Mouse (Mus musculus) midbrain, embryonic 11.5 days (tissue): ENCODE results near the gene Gm38100. TPM values are rescaled to one million over a fixed set of nuclear protein-coding genes. Genes with fewer than 3 reads are reported as not detected.
A peak's percentile ranks its signal among the peaks of the same experiment; 100 is the strongest.

Source experiments
- ATAC-seq: fragments of 200-750 bp; cut with Nextera tagmentation; 2 replicates; pipeline ENCODE4 v1.8.0; 2017; ENCODE audit warnings: moderate TSS enrichment, moderate library complexity; ENCODE audit not compliant: low FRiP score
- DNase-seq: peaks from one replicate; pipeline ENCODE4 v3.0.0; 2015; ENCODE audit warnings: low spot score; ENCODE audit errors: missing footprints
- H3K27ac ChIP-seq: fragments of 300-500 bp; sonication (generic); 2 replicates; pipeline ENCODE4 v1.5.1; 2014; ENCODE audit warnings: low read depth, low read length
- H3K27me3 ChIP-seq: fragments of 300-500 bp; sonication (generic); 2 replicates; pipeline ENCODE4 v1.6.1; 2014; ENCODE audit warnings: mild to moderate bottlenecking, low read length, moderate library complexity, mixed read lengths; ENCODE audit not compliant: control insufficient read depth, insufficient read depth
- H3K36me3 ChIP-seq: fragments of 300-500 bp; sonication (generic); 2 replicates; pipeline ENCODE4 v1.6.1; 2014; ENCODE audit warnings: mild to moderate bottlenecking, low read length, moderate library complexity, mixed read lengths; ENCODE audit not compliant: control insufficient read depth, insufficient read depth
- H3K4me1 ChIP-seq: fragments of 300-500 bp; sonication (generic); 2 replicates; pipeline ENCODE4 v1.6.1; 2014; ENCODE audit warnings: low read length; ENCODE audit not compliant: control insufficient read depth, insufficient read depth
- H3K4me2 ChIP-seq: fragments of 300-500 bp; sonication (generic); 2 replicates; pipeline ENCODE4 v1.6.1; 2014; ENCODE audit warnings: mild to moderate bottlenecking, moderate library complexity
- H3K4me3 ChIP-seq: fragments of 300-500 bp; sonication (generic); 2 replicates; pipeline ENCODE4 v1.5.1; 2014; ENCODE audit warnings: low read depth, low read length
- H3K9ac ChIP-seq: fragments of 300-500 bp; sonication (generic); 2 replicates; pipeline ENCODE4 v1.6.1; 2014; ENCODE audit warnings: low read length
- H3K9me3 ChIP-seq: fragments of 300-500 bp; sonication (generic); 2 replicates; pipeline ENCODE4 v1.6.1; 2016; ENCODE audit warnings: low read length; ENCODE audit not compliant: control insufficient read depth
- WGBS: fragments of 180-500 bp; shearing (Covaris S2); extraction: QIAGEN DNeasy Blood & Tissue Kit; methylation state at CpG from one replicate; pipeline ENCODE4 v1.1.7; 2014; 5-methylcytosine and 5-hydroxymethylcytosine counted together
- polyA plus RNA-seq: library from polyadenylated mRNA; unstranded; fragments of >200 nt; fragmentation: Nextera tagmentation; extraction: Ambion mirVana; gene quantifications from 2 replicates; pipeline ENCODE4 v1.2.1, GENCODE M21; 2014

Gene Gm38100
- polyA plus RNA-seq, 1 experiment from 2014 or later, result not detected

- 90% methylated on average over 3 of the region's 3 CpGs for WGBS
- DNase-seq (no peak), ATAC-seq (no peak)
- no peak overlapping the region for H3K27ac ChIP-seq
- no peaks in the 10 kb centered on the region for H3K4me1 ChIP-seq
- H3K36me3 ChIP-seq, result peaks cover 6% of the 10 kb centered on the region; the same call in 1 of the 2 replicates
- H3K4me3 ChIP-seq, result no peak overlapping the region
- no peak overlapping the region for H3K9ac ChIP-seq
- no peak overlapping the region for H3K4me2 ChIP-seq
- H3K27me3 ChIP-seq, result no peaks in the 10 kb centered on the region
- no peaks in the 10 kb centered on the region for H3K9me3 ChIP-seq
Measured at GRCm38 (mm10) chr1:175912038-175912437, 8.1 kb upstream of the Gm38100 start.

- DNase-seq (no peak), ATAC-seq (0 out of 2 replicates have a peak, but pooled peaks have one; percentile 34)
- 82% methylated on average over 5 of the region's 5 CpGs for WGBS
- Histone ChIP-seq H3K4me2 (no peak overlapping the region), H3K27me3 (no peaks in the 10 kb centered on the region), H3K9me3 (no peaks in the 10 kb centered on the region), H3K4me3 (no peak overlapping the region), H3K4me1 (no peaks in the 10 kb centered on the region), H3K36me3 (0 out of 2 replicates have a peak, but pooled peaks cover 4% of the 10 kb centered on the region), H3K27ac (no peak overlapping the region), H3K9ac (no peak overlapping the region)
Measured at GRCm38 (mm10) chr1:175913728-175914303, 6.3 kb upstream of the Gm38100 start.

DNA sequence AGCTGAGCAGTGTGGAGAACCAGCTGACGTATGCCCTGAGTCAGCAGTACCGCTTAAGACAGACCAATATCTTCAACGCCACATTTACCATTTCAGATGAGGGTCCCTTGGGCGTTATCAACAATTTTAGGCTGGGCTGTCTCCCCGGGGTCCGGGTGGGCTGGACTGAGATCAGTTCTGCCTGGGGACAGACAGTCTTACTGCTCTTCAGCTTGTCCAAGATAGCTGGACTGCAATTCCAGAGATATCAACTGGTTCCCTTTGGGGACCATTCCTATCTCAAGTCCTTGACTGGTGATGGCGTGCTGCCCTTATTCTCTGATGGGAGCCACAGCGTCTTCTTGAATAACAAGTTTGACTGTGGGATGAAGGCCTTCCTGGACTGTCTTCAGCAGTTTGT, 962 bp downstream of the Gm38100 start:
- 91% methylated on average over 8 of the region's 8 CpGs for WGBS
- ATAC-seq (no peak), DNase-seq (no peak)
- H3K4me1 ChIP-seq, result no peaks in the 10 kb centered on the region
- H3K36me3 ChIP-seq, result no peaks in the 10 kb centered on the region
- H3K4me3 ChIP-seq, result no peak overlapping the region
- no peaks in the 10 kb centered on the region for H3K27me3 ChIP-seq
- H3K4me2 ChIP-seq, result no peak overlapping the region
- no peak overlapping the region for H3K27ac ChIP-seq
- H3K9ac ChIP-seq, result no peak overlapping the region
- no peaks in the 10 kb centered on the region for H3K9me3 ChIP-seq

DNA sequence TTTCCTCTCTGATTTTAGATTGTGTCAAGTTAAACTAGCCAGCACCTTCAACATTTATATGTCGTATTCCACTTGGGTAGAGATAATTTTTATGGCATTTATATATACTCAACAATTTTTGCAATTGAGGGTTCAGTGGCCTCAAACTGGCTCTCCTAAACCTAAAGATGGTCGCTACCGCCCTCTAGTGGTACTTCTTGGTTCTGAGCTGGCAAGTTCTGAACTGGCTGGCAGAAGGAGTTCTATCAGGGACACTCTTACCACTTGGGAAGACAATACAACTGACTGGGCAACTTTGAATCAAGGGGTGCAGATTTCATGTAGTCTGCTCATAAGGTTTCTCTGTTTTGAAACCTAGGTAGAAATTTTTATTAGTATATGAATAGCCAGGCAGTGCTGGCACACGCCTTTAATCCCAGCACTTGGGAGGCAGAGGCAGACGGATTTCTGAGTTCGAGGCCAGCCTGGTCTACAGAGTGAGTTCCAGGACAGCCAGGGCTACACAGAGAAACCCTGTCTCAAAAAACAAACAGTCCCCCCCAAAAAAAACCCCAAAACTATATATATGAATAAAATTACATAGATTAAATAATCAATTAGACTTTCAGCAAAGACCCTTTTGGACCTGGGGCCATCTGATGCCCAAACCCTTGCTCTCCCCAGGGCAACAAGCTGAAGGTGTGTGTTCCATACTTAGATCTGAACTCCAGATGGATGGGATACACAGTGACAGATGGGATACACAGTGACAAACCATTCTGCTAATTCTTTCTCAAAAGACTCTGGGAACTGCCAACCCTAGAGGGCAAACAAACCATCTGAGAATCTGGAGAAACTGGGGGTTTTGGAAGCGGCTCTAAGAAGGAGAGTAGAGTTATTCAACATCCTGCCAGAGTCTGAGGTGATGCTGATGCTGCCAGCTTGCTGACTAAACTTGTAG, 4.0 kb downstream of the Gm38100 start:
- ATAC-seq (peak; percentile 63), DNase-seq (peak; percentile 97)
- Histone ChIP-seq H3K9me3 (no peaks in the 10 kb centered on the region), H3K4me1 (no peaks in the 10 kb centered on the region), H3K27me3 (no peaks in the 10 kb centered on the region), H3K4me2 (no peak overlapping the region), H3K27ac (no peak overlapping the region), H3K4me3 (no peak overlapping the region), H3K9ac (no peak overlapping the region), H3K36me3 (no peaks in the 10 kb centered on the region)
- WGBS, result 53% methylated on average over 7 of the region's 7 CpGs

- Histone ChIP-seq H3K27me3 (no peaks in the 10 kb centered on the region), H3K27ac (no peak overlapping the region), H3K4me2 (no peak overlapping the region), H3K4me1 (no peaks in the 10 kb centered on the region), H3K36me3 (no peaks in the 10 kb centered on the region), H3K4me3 (no peak overlapping the region), H3K9ac (no peak overlapping the region), H3K9me3 (no peaks in the 10 kb centered on the region)
- DNase-seq, result no peak
- WGBS, result 98% methylated on average over 5 of the region's 5 CpGs
- no peak for ATAC-seq
Measured at GRCm38 (mm10) chr1:175931391-175931790, 11.3 kb downstream of the Gm38100 start.

- Histone ChIP-seq H3K9me3 (no peaks in the 10 kb centered on the region), H3K27ac (no peak overlapping the region), H3K4me3 (no peak overlapping the region), H3K27me3 (no peaks in the 10 kb centered on the region), H3K36me3 (no peaks in the 10 kb centered on the region), H3K4me2 (peak overlapping the region; percentile 36), H3K9ac (peak overlapping the region; percentile 48; the same call in 1 of the 2 replicates), H3K4me1 (no peaks in the 10 kb centered on the region)
- DNase-seq (peak; percentile 98), ATAC-seq (peak; percentile 89)
- 14% methylated on average over 11 of the region's 11 CpGs for WGBS
Measured at GRCm38 (mm10) chr1:175936282-175936737, 16.2 kb downstream of the Gm38100 start.

GRCm38 (mm10) chr1:175938731-175939130, 18.6 kb downstream of the Gm38100 start:
- Histone ChIP-seq H3K9me3 (no peaks in the 10 kb centered on the region), H3K4me1 (no peaks in the 10 kb centered on the region), H3K9ac (no peak overlapping the region), H3K4me2 (no peak overlapping the region), H3K27ac (no peak overlapping the region), H3K27me3 (no peaks in the 10 kb centered on the region), H3K4me3 (no peak overlapping the region), H3K36me3 (no peaks in the 10 kb centered on the region)
- ATAC-seq (no peak), DNase-seq (no peak)
- WGBS, result 80% methylated on average over 3 of the region's 3 CpGs

DNA sequence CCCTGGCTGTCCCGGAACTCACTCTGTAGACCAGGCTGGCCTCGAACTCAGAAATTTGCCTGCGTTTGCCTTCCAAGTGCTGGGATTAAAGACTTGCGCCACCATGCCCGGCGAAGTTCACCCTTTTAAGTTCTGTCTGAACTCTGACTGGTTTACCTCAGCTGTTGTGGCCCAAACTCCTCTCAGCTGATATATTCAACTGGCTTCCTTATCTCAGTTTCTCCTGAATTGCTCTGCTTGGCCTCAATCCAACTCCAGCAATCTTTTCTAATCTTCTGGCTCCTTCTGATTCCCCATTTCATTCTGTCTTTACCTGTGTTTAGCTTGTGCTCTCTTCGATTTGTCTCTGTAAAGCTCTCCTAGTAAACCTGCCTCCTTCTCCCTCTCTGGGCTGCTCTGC, 23.0 kb downstream of the Gm38100 start:
- no peaks in the 10 kb centered on the region for H3K27me3 ChIP-seq
- H3K4me2 ChIP-seq, result no peak overlapping the region
- no peak overlapping the region for H3K4me3 ChIP-seq
- H3K36me3 ChIP-seq, result no peaks in the 10 kb centered on the region
- H3K9ac ChIP-seq, result no peak overlapping the region
- ATAC-seq, result no peak
- H3K4me1 ChIP-seq, result no peaks in the 10 kb centered on the region
- DNase-seq, result no peak
- no peak overlapping the region for H3K27ac ChIP-seq
- 93% methylated on average over 7 of the region's 7 CpGs for WGBS
- H3K9me3 ChIP-seq, result no peaks in the 10 kb centered on the region

DNA sequence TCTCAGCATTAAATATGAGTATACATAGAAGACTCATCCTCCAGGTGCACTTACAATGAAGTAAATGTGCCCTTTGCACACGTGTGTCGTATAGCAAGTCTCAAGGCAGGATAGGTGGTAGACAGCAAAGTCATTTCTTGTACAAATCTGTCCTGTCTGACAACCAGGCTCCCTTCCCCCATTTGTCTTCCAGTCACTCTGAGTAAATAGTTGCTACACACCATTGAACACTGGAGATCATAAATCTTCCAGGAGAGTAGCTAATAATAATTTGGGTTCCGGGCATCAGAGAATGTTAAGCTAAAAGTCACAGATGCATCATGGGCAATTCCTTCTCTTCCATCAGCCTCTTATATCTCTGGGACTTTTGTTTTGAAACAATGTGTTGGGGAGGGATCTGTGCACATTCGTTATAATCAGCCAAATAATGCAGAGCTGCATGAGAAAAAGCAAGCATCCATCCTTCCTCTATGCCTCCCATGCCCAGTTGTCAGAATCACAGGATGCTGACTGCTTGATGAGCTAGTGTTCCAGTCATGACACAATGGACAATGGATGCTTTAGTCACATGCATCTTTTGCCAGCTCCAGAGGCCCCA, 26.7 kb downstream of the Gm38100 start:
- no peaks in the 10 kb centered on the region for H3K27me3 ChIP-seq
- no peak overlapping the region for H3K27ac ChIP-seq
- DNase-seq (peak; percentile 73), ATAC-seq (no peak)
- H3K4me2 ChIP-seq, result no peak overlapping the region
- H3K9me3 ChIP-seq, result no peaks in the 10 kb centered on the region
- H3K4me3 ChIP-seq, result no peak overlapping the region
- no peak overlapping the region for H3K9ac ChIP-seq
- H3K4me1 ChIP-seq, result no peaks in the 10 kb centered on the region
- WGBS, result 89% methylated on average over 4 of the region's 4 CpGs
- no peaks in the 10 kb centered on the region for H3K36me3 ChIP-seq
